Mouse (Mus musculus) adrenal gland, postnatal 4 days (tissue): ENCODE data around the gene Mmp11. TPM values are rescaled to one million over a fixed set of nuclear protein-coding genes. Genes with fewer than 3 reads are reported as not detected.

Experiments used
- total RNA-seq, 2 experiments: library from RNA; stranded (reverse); gene quantifications; 2 replicates each; pipeline ENCODE4 v1.2.3; 2021

Gene Mmp11
- total RNA-seq, 2 experiments from 2014 or later, result 14.7 to 19.0 TPM

Other genes starting within 250 kb of the Mmp11 start
- 10 to 100 TPM; 49.4 to 58.5 TPM for gene Cabin1, start 172.2 kb downstream of the Mmp11 start, total RNA-seq
- 10 to 100 TPM; 57.0 to 67.9 TPM for gene Ddt, start 163.1 kb downstream of the Mmp11 start, total RNA-seq
- under 1 TPM in 1 of 2 experiments, not detected in 1; 0.82 TPM for gene Gm20441, start 155.5 kb downstream of the Mmp11 start, total RNA-seq
- 10 to 100 TPM; 12.7 to 21.7 TPM for gene Gstt3, start 155.1 kb downstream of the Mmp11 start, total RNA-seq
- 10 to 100 TPM; 21.1 to 30.2 TPM for gene Gstt1, start 137.9 kb downstream of the Mmp11 start, total RNA-seq
- not detected for gene Gstt4, start 114.0 kb downstream of the Mmp11 start, total RNA-seq
- gene Gstt2, start 99.1 kb downstream of the Mmp11 start, total RNA-seq, result 10 to 100 TPM; 33.0 to 41.5 TPM
- 100 to 1,000 TPM; 294 to 301 TPM for gene Mif, start 76.3 kb downstream of the Mmp11 start, total RNA-seq
- gene Derl3, start 43.1 kb downstream of the Mmp11 start, total RNA-seq, result 1 to 10 TPM; 3.0 to 6.0 TPM
- 10 to 100 TPM; 91.2 to 95.2 TPM for gene Smarcb1, start 14.9 kb downstream of the Mmp11 start, total RNA-seq
- 100 to 1,000 TPM; 310 to 396 TPM for gene Chchd10, start 3.4 kb downstream of the Mmp11 start, total RNA-seq
- gene Gm867, start 4.2 kb upstream of the Mmp11 start, total RNA-seq, result 1 to 10 TPM in 1 of 2 experiments, under 1 TPM in 1; 0.90 to 1.8 TPM
- gene Vpreb3, start 6.6 kb upstream of the Mmp11 start, total RNA-seq, result under 1 TPM; 0.53 to 0.71 TPM
- under 1 TPM; 0.14 TPM for gene Gm5134, start 18.0 kb upstream of the Mmp11 start, total RNA-seq
- 10 to 100 TPM; 14.5 to 16.6 TPM for gene Zfp280b, start 96.2 kb upstream of the Mmp11 start, total RNA-seq
- gene Slc5a4b, start 174.5 kb upstream of the Mmp11 start, total RNA-seq, result not detected
- gene Slc5a4a, start 211.0 kb upstream of the Mmp11 start, total RNA-seq, result not detected